Mouse (Mus musculus) heart, embryonic 12.5 days (tissue): ENCODE data around the gene Mrtfa. TPM values are rescaled to one million over a fixed set of nuclear protein-coding genes. Genes with fewer than 3 reads are reported as not detected.

Source experiments
- ATAC-seq: fragments of 200-750 bp; cut with Nextera tagmentation; 2 replicates; pipeline ENCODE4 v1.8.0; 2017; ENCODE audit warnings: moderate TSS enrichment, moderate library complexity; ENCODE audit not compliant: insufficient number of reproducible peaks, low FRiP score
- H3K27ac ChIP-seq: fragments of 300-500 bp; sonication (generic); 2 replicates; pipeline ENCODE4 v1.5.1; 2016; ENCODE audit warnings: mild to moderate bottlenecking, moderate library complexity; ENCODE audit not compliant: poor library complexity, severe bottlenecking
- H3K27me3 ChIP-seq: fragments of 300-500 bp; sonication (generic); replicated peaks from 2 replicates; pipeline ENCODE4 v1.6.1; 2016; ENCODE audit warnings: mild to moderate bottlenecking, moderate library complexity
- H3K36me3 ChIP-seq: fragments of 300-500 bp; sonication (generic); 2 replicates; pipeline ENCODE4 v1.6.1; 2016; ENCODE audit warnings: mild to moderate bottlenecking, moderate library complexity
- H3K4me1 ChIP-seq: fragments of 300-500 bp; sonication (generic); replicated peaks from 2 replicates; pipeline ENCODE4 v1.6.1; 2016; ENCODE audit warnings: mild to moderate bottlenecking
- H3K4me2 ChIP-seq: fragments of 300-500 bp; sonication (generic); 2 replicates; pipeline ENCODE4 v1.6.1; 2016; ENCODE audit warnings: mild to moderate bottlenecking, moderate library complexity
- H3K4me3 ChIP-seq: fragments of 300-500 bp; sonication (generic); 2 replicates; pipeline ENCODE4 v1.5.1; 2016; ENCODE audit warnings: mild to moderate bottlenecking
- H3K9ac ChIP-seq: fragments of 300-500 bp; sonication (generic); 2 replicates; pipeline ENCODE4 v1.6.1; 2016; ENCODE audit warnings: mild to moderate bottlenecking, moderate library complexity
- H3K9me3 ChIP-seq: fragments of 300-500 bp; sonication (generic); replicated peaks from 2 replicates; pipeline ENCODE4 v1.6.1; 2016; ENCODE audit warnings: mild to moderate bottlenecking, moderate library complexity
- WGBS: fragments of 180-500 bp; shearing (Covaris S2); methylation state at CpG from one replicate; pipeline ENCODE4 v1.1.7; 2016; 5-methylcytosine and 5-hydroxymethylcytosine counted together
- polyA plus RNA-seq: library from polyadenylated mRNA; unstranded; fragments of >200 nt; fragmentation: Nextera tagmentation; extraction: Ambion mirVana; gene quantifications from 2 replicates; pipeline ENCODE4 v1.2.1, GENCODE M21; 2016

Mrtfa gene
- polyA plus RNA-seq, 1 experiment from 2014 or later: 19.4 TPM

- no peak overlapping the region for H3K4me2 ChIP-seq
- no peaks in the 10 kb centered on the region for H3K9me3 ChIP-seq
- H3K27me3 ChIP-seq: no peaks in the 10 kb centered on the region
- H3K27ac ChIP-seq: no peak overlapping the region
- no peaks in the 10 kb centered on the region for H3K36me3 ChIP-seq
- 95% methylated on average over 3 of the region's 3 CpGs for WGBS
- no peak overlapping the region for H3K9ac ChIP-seq
- peaks cover 13% of the 10 kb centered on the region for H3K4me1 ChIP-seq
- ATAC-seq: no peak
- H3K4me3 ChIP-seq: no peak overlapping the region
These were observed 34.7 kb downstream of the Mrtfa start for GRCm38 (mm10) chr15:81155845-81156244.

DNA sequence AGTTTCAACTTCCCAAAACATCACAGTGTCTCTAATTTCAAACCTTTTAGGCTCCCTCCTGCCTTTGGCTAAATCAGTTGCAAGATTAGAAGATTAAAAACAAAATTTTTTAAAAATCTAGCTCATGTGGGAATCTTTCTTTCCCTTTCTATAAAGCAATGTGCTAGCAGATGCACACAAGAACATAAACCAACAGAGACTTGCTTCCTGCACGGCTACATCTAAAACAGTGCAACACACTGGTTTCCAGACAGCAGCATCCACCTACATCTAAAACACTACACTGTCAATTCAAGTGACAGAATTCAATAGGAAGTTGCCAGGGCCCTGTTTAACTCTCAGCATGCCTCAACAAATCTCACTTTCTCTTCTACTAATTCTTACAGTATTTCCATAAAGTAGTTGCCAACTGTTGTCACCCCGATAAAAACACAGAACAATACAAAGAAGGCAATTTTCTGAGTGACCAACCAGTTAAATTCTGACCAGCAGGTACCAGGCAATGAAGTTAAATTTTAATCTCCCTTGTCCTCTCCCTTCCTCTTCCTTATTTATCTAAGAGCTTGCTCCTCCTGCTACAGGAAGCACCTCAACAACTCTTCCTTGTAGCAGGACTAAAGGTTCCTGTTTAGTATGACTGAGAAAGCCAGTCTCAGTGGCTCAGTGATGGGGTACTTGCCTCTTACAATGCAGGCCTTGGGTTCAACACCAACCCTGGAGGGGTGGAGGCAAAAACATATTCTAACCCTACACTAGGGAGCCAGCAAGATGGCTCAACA, 35.5 kb downstream of the Mrtfa start:
- WGBS: 81% methylated on average over 2 of the region's 2 CpGs

DNA sequence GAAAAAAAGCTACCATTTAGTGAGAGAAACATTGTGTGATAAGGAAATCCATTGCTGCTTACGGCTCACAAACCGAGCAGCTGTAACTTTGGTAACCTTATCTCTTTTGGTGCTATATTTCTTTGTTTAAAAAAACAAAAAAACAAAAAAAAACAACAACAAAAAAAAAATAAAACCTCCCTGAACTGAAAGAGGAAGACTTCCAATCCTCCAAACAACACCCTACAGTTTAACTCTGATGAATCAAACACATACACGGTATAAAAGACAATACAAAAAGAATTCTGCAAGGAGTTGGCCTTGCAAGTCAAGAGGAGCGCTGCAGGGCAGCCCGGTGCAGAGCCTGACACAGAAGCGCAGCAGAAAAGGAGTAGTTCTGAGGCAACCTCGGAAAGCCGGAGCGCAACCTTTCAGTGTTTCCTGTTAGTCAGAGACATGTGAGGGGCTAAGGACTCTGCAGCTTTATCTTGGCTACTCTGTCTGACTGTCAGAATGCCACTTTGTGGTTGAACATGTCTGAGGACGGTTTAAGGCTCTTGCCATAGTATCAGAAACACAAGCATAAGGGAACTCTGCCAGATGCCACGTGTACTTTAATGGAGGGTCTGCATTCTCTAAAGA, 48.5 kb downstream of the Mrtfa start:
- no peak for ATAC-seq
- Histone ChIP-seq H3K9ac (no peak overlapping the region), H3K27ac (no peak overlapping the region), H3K4me1 (peaks cover 18% of the 10 kb centered on the region), H3K27me3 (no peaks in the 10 kb centered on the region), H3K9me3 (no peaks in the 10 kb centered on the region), H3K4me3 (no peak overlapping the region), H3K36me3 (no peaks in the 10 kb centered on the region), H3K4me2 (no peak overlapping the region)
- WGBS: 60% methylated on average over 11 of the region's 11 CpGs

More for the DNA sequence above, 35.5 kb downstream of the Mrtfa start:
- H3K27me3 ChIP-seq: no peaks in the 10 kb centered on the region
- ATAC-seq: no peak
- no peak overlapping the region for H3K4me2 ChIP-seq
- no peaks in the 10 kb centered on the region for H3K9me3 ChIP-seq
- H3K9ac ChIP-seq: no peak overlapping the region
- H3K4me3 ChIP-seq: no peak overlapping the region
- H3K4me1 ChIP-seq: peaks cover 13% of the 10 kb centered on the region
- H3K36me3 ChIP-seq: no peaks in the 10 kb centered on the region
- H3K27ac ChIP-seq: no peak overlapping the region

GRCm38 (mm10) chr15:81140004-81140403, 50.6 kb downstream of the Mrtfa start:
- no peaks in the 10 kb centered on the region for H3K9me3 ChIP-seq
- no peak for ATAC-seq
- no peak overlapping the region for H3K4me3 ChIP-seq
- H3K27me3 ChIP-seq: no peaks in the 10 kb centered on the region
- 88% methylated on average over 5 of the region's 5 CpGs for WGBS
- no peak overlapping the region for H3K4me2 ChIP-seq
- H3K36me3 ChIP-seq: no peaks in the 10 kb centered on the region
- no peak overlapping the region for H3K9ac ChIP-seq
- H3K27ac ChIP-seq: no peak overlapping the region
- peaks cover 20% of the 10 kb centered on the region for H3K4me1 ChIP-seq

GRCm38 (mm10) chr15:81137298-81137697, 53.3 kb downstream of the Mrtfa start:
- H3K27me3 ChIP-seq: no peaks in the 10 kb centered on the region
- WGBS: 25% methylated on average over 6 of the region's 6 CpGs
- H3K4me2 ChIP-seq: peak overlapping the region; percentile 23
- H3K9me3 ChIP-seq: no peaks in the 10 kb centered on the region
- H3K27ac ChIP-seq: no peak overlapping the region
- H3K36me3 ChIP-seq: no peaks in the 10 kb centered on the region
- no peak overlapping the region for H3K9ac ChIP-seq
- peaks cover 17% of the 10 kb centered on the region for H3K4me1 ChIP-seq
- ATAC-seq: no peak
- H3K4me3 ChIP-seq: no peak overlapping the region

DNA sequence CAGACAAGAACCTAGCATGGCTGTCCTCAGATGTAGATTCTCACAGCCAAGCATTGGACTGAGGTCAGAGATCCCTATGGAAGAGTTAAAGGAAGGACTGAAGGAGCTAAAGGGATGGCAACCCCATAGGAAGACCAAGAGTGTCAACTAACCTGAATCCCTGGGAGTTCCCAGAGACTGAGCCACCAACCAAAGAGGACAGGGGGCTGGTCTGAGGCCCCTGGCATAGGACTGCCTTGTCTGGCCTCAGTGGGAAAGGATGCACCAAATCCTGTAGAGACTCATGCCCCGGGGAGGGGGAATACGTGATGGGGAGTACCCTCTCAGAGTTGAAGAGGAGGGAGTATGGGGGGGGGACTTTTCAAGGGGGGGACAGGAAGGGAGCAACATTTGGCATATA, 56.8 kb downstream of the Mrtfa start:
- Histone ChIP-seq H3K4me1 (peaks cover 22% of the 10 kb centered on the region), H3K9ac (no peak overlapping the region), H3K4me2 (no peak overlapping the region), H3K9me3 (no peaks in the 10 kb centered on the region), H3K4me3 (no peak overlapping the region), H3K36me3 (no peaks in the 10 kb centered on the region), H3K27me3 (no peaks in the 10 kb centered on the region), H3K27ac (no peak overlapping the region)
- 92% methylated on average over 2 of the region's 2 CpGs for WGBS
- no peak for ATAC-seq

DNA sequence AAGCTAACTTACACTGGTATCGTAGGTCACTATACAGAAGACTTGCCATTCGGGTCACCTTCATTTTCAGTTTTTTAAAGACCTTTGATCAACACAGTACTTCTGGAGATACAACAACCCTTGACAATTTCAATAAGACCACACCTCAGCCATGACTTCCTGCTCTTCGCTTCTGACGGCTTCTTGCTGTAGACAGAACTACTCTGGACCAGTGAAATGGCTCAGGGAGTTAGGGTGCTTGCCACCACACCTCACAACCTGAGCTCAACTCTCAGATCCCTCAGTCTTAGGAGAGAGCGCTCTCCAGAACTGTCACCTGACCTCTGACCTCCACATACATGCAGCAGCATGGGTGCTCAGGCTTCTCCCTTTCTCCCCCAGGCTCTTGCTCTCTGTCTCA, 59.4 kb downstream of the Mrtfa start:
- no peaks in the 10 kb centered on the region for H3K9me3 ChIP-seq
- H3K27me3 ChIP-seq: no peaks in the 10 kb centered on the region
- H3K4me3 ChIP-seq: no peak overlapping the region
- no peak overlapping the region for H3K27ac ChIP-seq
- peaks cover 10% of the 10 kb centered on the region; the same call in 1 of the 2 replicates for H3K4me1 ChIP-seq
- H3K4me2 ChIP-seq: no peak overlapping the region
- no peaks in the 10 kb centered on the region for H3K36me3 ChIP-seq
- ATAC-seq: no peak
- 87% methylated on average over 5 of the region's 5 CpGs for WGBS
- no peak overlapping the region for H3K9ac ChIP-seq

DNA sequence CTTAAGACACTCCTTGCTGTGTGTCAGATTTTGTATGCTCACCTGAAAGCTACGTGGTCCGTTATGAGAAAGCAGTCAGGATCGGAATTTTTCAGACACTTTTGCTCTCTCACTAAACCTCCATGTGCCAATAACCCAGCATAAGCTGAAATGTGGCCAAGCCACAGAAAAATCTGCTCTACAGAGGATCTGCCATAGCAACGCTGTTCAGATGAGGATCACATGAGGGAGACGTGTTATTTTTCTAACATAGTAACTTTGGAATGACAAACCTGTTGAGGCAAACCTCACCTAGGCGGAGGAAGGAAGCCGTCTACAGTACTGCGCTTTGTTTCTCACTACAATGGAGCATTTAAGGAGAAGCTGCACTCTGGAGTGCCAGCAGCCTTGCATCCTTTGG, 60.6 kb downstream of the Mrtfa start:
- H3K4me2 ChIP-seq: no peak overlapping the region
- peaks cover 10% of the 10 kb centered on the region; the same call in 1 of the 2 replicates for H3K4me1 ChIP-seq
- no peak overlapping the region for H3K27ac ChIP-seq
- whole genome bisulfite sequencing: 89% methylated on average over 8 of the region's 8 CpGs
- H3K9me3 ChIP-seq: no peaks in the 10 kb centered on the region
- no peaks in the 10 kb centered on the region for H3K27me3 ChIP-seq
- no peak overlapping the region for H3K4me3 ChIP-seq
- ATAC-seq: no peak
- no peaks in the 10 kb centered on the region for H3K36me3 ChIP-seq
- no peak overlapping the region for H3K9ac ChIP-seq

GRCm38 (mm10) chr15:81128155-81128838, 62.3 kb downstream of the Mrtfa start:
- H3K9me3 ChIP-seq: no peaks in the 10 kb centered on the region
- peaks cover 10% of the 10 kb centered on the region; the same call in 1 of the 2 replicates for H3K4me1 ChIP-seq
- ATAC-seq: no peak
- H3K9ac ChIP-seq: no peak overlapping the region
- H3K4me2 ChIP-seq: no peak overlapping the region
- 80% methylated on average over 5 of the region's 5 CpGs for WGBS
- no peaks in the 10 kb centered on the region for H3K27me3 ChIP-seq
- H3K36me3 ChIP-seq: no peaks in the 10 kb centered on the region
- H3K27ac ChIP-seq: no peak overlapping the region
- no peak overlapping the region for H3K4me3 ChIP-seq

- no peak for ATAC-seq
- Histone ChIP-seq H3K4me2 (no peak overlapping the region), H3K9me3 (no peaks in the 10 kb centered on the region), H3K36me3 (no peaks in the 10 kb centered on the region), H3K9ac (no peak overlapping the region), H3K27me3 (no peaks in the 10 kb centered on the region), H3K4me1 (peaks cover 13% of the 10 kb centered on the region), H3K27ac (no peak overlapping the region), H3K4me3 (no peak overlapping the region)
- 84% methylated on average over 2 of the region's 2 CpGs for WGBS
These were observed 66.3 kb downstream of the Mrtfa start for GRCm38 (mm10) chr15:81124282-81124681.

- H3K4me3 ChIP-seq: no peak overlapping the region
- WGBS: 72% methylated on average over 5 of the region's 5 CpGs
These were observed 67.4 kb downstream of the Mrtfa start for GRCm38 (mm10) chr15:81123122-81123521.

More at GRCm38 (mm10) chr15:81123122-81123521, 67.4 kb downstream of the Mrtfa start:
- H3K27ac ChIP-seq: no peak overlapping the region
- no peaks in the 10 kb centered on the region for H3K9me3 ChIP-seq
- peaks cover 11% of the 10 kb centered on the region for H3K4me1 ChIP-seq
- H3K36me3 ChIP-seq: no peaks in the 10 kb centered on the region
- no peaks in the 10 kb centered on the region for H3K27me3 ChIP-seq
- H3K9ac ChIP-seq: no peak overlapping the region
- ATAC-seq: no peak
- no peak overlapping the region for H3K4me2 ChIP-seq
